Mouse (Mus musculus) CH12.LX (cell line): ENCODE data around the gene Gm5294. TPM values are rescaled to one million over a fixed set of nuclear protein-coding genes. Genes with fewer than 3 reads are reported as not detected.

Experiments used
- DNase-seq: peaks from one replicate; pipeline ENCODE4 v3.0.0-alpha.2; 2013; ENCODE audit errors: extremely low read depth
- H3K27ac ChIP-seq: 2 replicates; pipeline ENCODE4 v1.5.1; 2012; ENCODE audit warnings: low read depth, mild to moderate bottlenecking, control low read depth, moderate library complexity; ENCODE audit not compliant: insufficient read depth
- H3K27me3 ChIP-seq: replicated peaks from 2 replicates; pipeline ENCODE3; 2012; ENCODE audit warnings: inconsistent platforms
- H3K36me3 ChIP-seq, 2 experiments: replicated peaks in 1 of 2; 2 replicates each; pipeline versions ENCODE3 to v1.6.1; 2012; ENCODE audit warnings: inconsistent platforms in 1 of 2, low read length in 1 of 2, mild to moderate bottlenecking in 1 of 2, mixed read lengths in 1 of 2, moderate library complexity in 1 of 2; ENCODE audit not compliant: control insufficient read depth in 1 of 2, insufficient read depth in 1 of 2
- H3K4me1 ChIP-seq, 2 experiments: 2 replicates each; pipeline ENCODE4 v1.6.1; 2012; ENCODE audit warnings: inconsistent platforms in 1 of 2, moderate library complexity in 1 of 2; ENCODE audit not compliant: insufficient read depth in 2 of 2, control insufficient read depth in 1 of 2
- H3K4me2 ChIP-seq: 2 replicates; pipeline ENCODE4 v1.6.1; 2012; ENCODE audit warnings: low read depth, mild to moderate bottlenecking, control low read depth; ENCODE audit not compliant: poor library complexity, insufficient read depth, severe bottlenecking
- H3K4me3 ChIP-seq, 3 experiments: fragments of 150-350 bp in 1 of 3; sonication (generic) in 1 of 3; replicated peaks in 1 of 3; 2 replicates each; pipeline versions ENCODE3 to v1.5.1; 2011 to 2012; ENCODE audit warnings: low read depth in 2 of 3, low read length in 2 of 3, mild to moderate bottlenecking in 2 of 3, moderate library complexity in 2 of 3, control low read depth in 1 of 3, improper control_type of control experiment in 1 of 3, inconsistent platforms in 1 of 3, mixed read lengths in 1 of 3; ENCODE audit not compliant: poor library complexity in 1 of 3
- H3K79me2 ChIP-seq: replicated peaks from 2 replicates; pipeline ENCODE4 v1.6.1; 2012; ENCODE audit warnings: mild to moderate bottlenecking, moderate library complexity; ENCODE audit not compliant: control insufficient read depth, poor library complexity, insufficient read depth, severe bottlenecking; ENCODE audit errors: extremely low read depth
- H3K9ac ChIP-seq: 2 replicates; pipeline ENCODE4 v1.6.1; 2012; ENCODE audit warnings: low read depth, mild to moderate bottlenecking, control low read depth, moderate library complexity; ENCODE audit not compliant: insufficient read depth
- H3K9me3 ChIP-seq: replicated peaks from 2 replicates; pipeline ENCODE3; 2012; ENCODE audit warnings: low read length, inconsistent platforms, mixed read lengths
- BHLHE40 ChIP-seq: IDR thresholded peaks from 2 replicates; pipeline ENCODE4 v1.6.1; 2011; ENCODE audit warnings: mild to moderate bottlenecking, low read depth, low read length, improper control_type of control experiment
- CHD2 ChIP-seq: IDR thresholded peaks from 2 replicates; pipeline ENCODE4 v1.6.1; 2011; ENCODE audit warnings: low read length, improper control_type of control experiment
- CTCF ChIP-seq, 2 experiments: IDR thresholded peaks in 1 of 2; conservative IDR thresholded peaks in 1 of 2; 2 replicates each; pipeline ENCODE4 v1.5.1; 2011 to 2012; ENCODE audit warnings: low read depth in 2 of 2, low read length in 2 of 2, improper control_type of control experiment in 1 of 2, inconsistent platforms in 1 of 2, mild to moderate bottlenecking in 1 of 2, moderate library complexity in 1 of 2
- E2F4 ChIP-seq: IDR thresholded peaks from 2 replicates; pipeline ENCODE4 v1.6.1; 2011; ENCODE audit warnings: low read depth, low read length, improper control_type of control experiment; ENCODE audit not compliant: insufficient replicate concordance
- ELF1 ChIP-seq: IDR thresholded peaks from 2 replicates; pipeline ENCODE4 v1.6.1; 2014; ENCODE audit warnings: low read depth, mild to moderate bottlenecking, inconsistent platforms, low read length, improper control_type of control experiment
- EP300 ChIP-seq: IDR thresholded peaks from 2 replicates; pipeline ENCODE4 v1.6.1; 2011; ENCODE audit warnings: low read length, improper control_type of control experiment
- ETS1 ChIP-seq: conservative IDR thresholded peaks from 2 replicates; pipeline ENCODE4 v1.6.1; 2012; ENCODE audit warnings: low read depth, mild to moderate bottlenecking, inconsistent platforms, low read length, improper control_type of control experiment, moderate library complexity
- JUN ChIP-seq: IDR thresholded peaks from 2 replicates; pipeline ENCODE4 v1.6.1; 2011; ENCODE audit warnings: low read depth, mild to moderate bottlenecking, low read length, improper control_type of control experiment, moderate library complexity; ENCODE audit not compliant: insufficient read depth
- JUND ChIP-seq: conservative IDR thresholded peaks from 2 replicates; pipeline ENCODE4 v1.6.1; 2011; ENCODE audit warnings: low read depth, low read length, improper control_type of control experiment
- KAT2A ChIP-seq: IDR thresholded peaks from 2 replicates; pipeline ENCODE4 v1.6.1; 2012; ENCODE audit warnings: low read length, improper control_type of control experiment, inconsistent platforms; ENCODE audit not compliant: insufficient replicate concordance
- MAFK ChIP-seq: IDR thresholded peaks from 2 replicates; pipeline ENCODE4 v1.6.1; 2011; ENCODE audit warnings: low read length, improper control_type of control experiment; ENCODE audit not compliant: insufficient replicate concordance
- MAX ChIP-seq: IDR thresholded peaks from 2 replicates; pipeline ENCODE4 v1.6.1; 2011; ENCODE audit warnings: low read length, improper control_type of control experiment
- MAZ ChIP-seq: IDR thresholded peaks from 2 replicates; pipeline ENCODE4 v1.6.1; 2012; ENCODE audit warnings: low read depth, mild to moderate bottlenecking, inconsistent platforms, low read length, improper control_type of control experiment, moderate library complexity
- MEF2A ChIP-seq: IDR thresholded peaks from 2 replicates; pipeline ENCODE4 v1.6.1; 2014; ENCODE audit warnings: low read depth, mild to moderate bottlenecking, inconsistent platforms, low read length, improper control_type of control experiment, borderline replicate concordance
- MYC ChIP-seq: IDR thresholded peaks from 2 replicates; pipeline ENCODE4 v1.6.1; 2011; ENCODE audit warnings: low read depth, mild to moderate bottlenecking, improper control_type of control experiment, low read length
- POLR2AphosphoS2 ChIP-seq: IDR thresholded peaks from 2 replicates; pipeline ENCODE4 v1.6.1; 2011; ENCODE audit warnings: low read depth, low read length, improper control_type of control experiment
- SMC3 ChIP-seq: IDR thresholded peaks from 2 replicates; pipeline ENCODE4 v1.6.1; 2011; ENCODE audit warnings: low read depth, low read length, improper control_type of control experiment
- TBP ChIP-seq: conservative IDR thresholded peaks from 2 replicates; pipeline ENCODE4 v1.6.1; 2011; ENCODE audit warnings: low read depth, low read length, improper control_type of control experiment
- UBTF ChIP-seq: IDR thresholded peaks from 2 replicates; pipeline ENCODE4 v1.6.1; 2012; ENCODE audit warnings: low read depth, mild to moderate bottlenecking, inconsistent platforms, low read length, improper control_type of control experiment, moderate library complexity
- USF1 ChIP-seq: IDR thresholded peaks from 2 replicates; pipeline ENCODE4 v1.6.1; 2014; ENCODE audit warnings: low read depth, mild to moderate bottlenecking, inconsistent platforms, low read length, improper control_type of control experiment
- USF2 ChIP-seq: conservative IDR thresholded peaks from 2 replicates; pipeline ENCODE4 v1.6.1; 2011; ENCODE audit warnings: low read depth, low read length, improper control_type of control experiment
- ZKSCAN1 ChIP-seq: IDR thresholded peaks from 2 replicates; pipeline ENCODE4 v1.6.1; 2012; ENCODE audit warnings: low read depth, inconsistent platforms, low read length, improper control_type of control experiment, borderline replicate concordance
- dilution Hi-C: fragments of 300-500 bp; cut with MboI; formaldehyde crosslinking; loops from 2 replicates; pipeline ENCODE4 v1.14.3; 2020; ENCODE audit warnings: low sequenced_read_pairs; ENCODE audit not compliant: extremely low pct_unique_long_range_greater_than_20kb, extremely low pct_ligation_motif_present
- in situ Hi-C: fragments of 300-500 bp; cut with MboI; formaldehyde crosslinking; loops from 3 replicates; pipeline ENCODE4 v1.14.3; 2019; ENCODE audit warnings: low sequenced_read_pairs, low pct_ligation_motif_present, low pct_unique_long_range_greater_than_20kb, mixed read lengths
- polyA plus RNA-seq: library from polyadenylated mRNA; unstranded; fragments of >175 nt; gene quantifications from 2 replicates; pipeline ENCODE4 v1.2.1, GENCODE M21; 2012; ENCODE audit warnings: low read depth; ENCODE audit not compliant: insufficient read length
- total RNA-seq, 2 experiments: library from RNA; depleted of rRNA; stranded (reverse); fragments of 300-350 nt in 1 of 2; fragments of >200 nt in 1 of 2; gene quantifications; 2 replicates each; pipeline ENCODE4 v1.2.3; 2012 to 2014

The Gm5294 gene
- total and polyA plus RNA-seq, 3 experiments, result not detected

GRCm38 (mm10) chr5:138825090-138825489 lies 5.2 kb downstream of the Gm5294 start:
- no peak overlapping the region for H3K4me2 ChIP-seq
- H3K9ac ChIP-seq, result no peak overlapping the region
- dilution Hi-C loops (no loop called here), in situ Hi-C loops (no loop called here)
- H3K27me3 ChIP-seq, result peaks cover 20% of the 10 kb centered on the region
- no peak overlapping the region for H3K27ac ChIP-seq
- H3K79me2 ChIP-seq, result no peaks in the 10 kb centered on the region
- no peaks in the 10 kb centered on the region for H3K36me3 ChIP-seq
- H3K9me3 ChIP-seq, result no peaks in the 10 kb centered on the region
- peaks cover 0 to 15% of the 10 kb centered on the region in 2 experiments; a peak in 2 of 4 replicates for H3K4me1 ChIP-seq
- no peak overlapping the region for H3K4me3 ChIP-seq
- no peak for DNase-seq
- TF ChIP-seq UBTF (no peak), USF2 (no peak), BHLHE40 (no peak), CHD2 (no peak), MYC (no peak), SMC3 (no peak), MAZ (no peak), EP300 (no peak), ELF1 (no peak), JUN (no peak), TBP (no peak), CTCF (conservative IDR thresholded peaks at IDR 0.05 in 1 of 2, IDR thresholded peaks at IDR 0.05 in 1 of 2; ENCODE audit: low read depth in 2 of 2, low read length in 2 of 2) (no peak), JUND (no peak), E2F4 (no peak), USF1 (no peak), ZKSCAN1 (no peak), POLR2AphosphoS2 (no peak)

- in situ Hi-C loops (no loop called here), dilution Hi-C loops (no loop called here)
- no peak overlapping the region for H3K4me2 ChIP-seq
- no peaks in the 10 kb centered on the region for H3K79me2 ChIP-seq
- H3K9ac ChIP-seq, result no peak overlapping the region
- H3K27ac ChIP-seq, result no peak overlapping the region
- H3K9me3 ChIP-seq, result no peaks in the 10 kb centered on the region
- H3K36me3 ChIP-seq, result no peaks in the 10 kb centered on the region
- no peaks in the 10 kb centered on the region for H3K27me3 ChIP-seq
- no peak for DNase-seq
- no peak overlapping the region for H3K4me3 ChIP-seq
- TF ChIP-seq KAT2A (no peak), MAX (no peak), CTCF (conservative IDR thresholded peaks at IDR 0.05 in 1 of 2, IDR thresholded peaks at IDR 0.05 in 1 of 2; ENCODE audit: low read depth in 2 of 2, low read length in 2 of 2) (no peak), JUN (no peak), SMC3 (no peak), MAZ (no peak), MAFK (no peak), ETS1 (no peak), ELF1 (no peak), JUND (no peak), MEF2A (no peak), MYC (no peak)
- peaks cover 0 to 3% of the 10 kb centered on the region in 2 experiments; a peak in 1 of 4 replicates for H3K4me1 ChIP-seq
Observed at GRCm38 (mm10) chr5:138833406-138833805, 13.5 kb downstream of the Gm5294 start.
